Mouse (Mus musculus) cerebellum, adult 9-11 months (tissue): ENCODE data around the gene Lrrc74a.
A peak's percentile ranks its signal among the peaks of the same experiment; 100 is the strongest.

ENCODE experiments used
- DNase-seq: peaks from one replicate; pipeline ENCODE4 v3.0.0; 2022

The Lrrc74a gene

DNA sequence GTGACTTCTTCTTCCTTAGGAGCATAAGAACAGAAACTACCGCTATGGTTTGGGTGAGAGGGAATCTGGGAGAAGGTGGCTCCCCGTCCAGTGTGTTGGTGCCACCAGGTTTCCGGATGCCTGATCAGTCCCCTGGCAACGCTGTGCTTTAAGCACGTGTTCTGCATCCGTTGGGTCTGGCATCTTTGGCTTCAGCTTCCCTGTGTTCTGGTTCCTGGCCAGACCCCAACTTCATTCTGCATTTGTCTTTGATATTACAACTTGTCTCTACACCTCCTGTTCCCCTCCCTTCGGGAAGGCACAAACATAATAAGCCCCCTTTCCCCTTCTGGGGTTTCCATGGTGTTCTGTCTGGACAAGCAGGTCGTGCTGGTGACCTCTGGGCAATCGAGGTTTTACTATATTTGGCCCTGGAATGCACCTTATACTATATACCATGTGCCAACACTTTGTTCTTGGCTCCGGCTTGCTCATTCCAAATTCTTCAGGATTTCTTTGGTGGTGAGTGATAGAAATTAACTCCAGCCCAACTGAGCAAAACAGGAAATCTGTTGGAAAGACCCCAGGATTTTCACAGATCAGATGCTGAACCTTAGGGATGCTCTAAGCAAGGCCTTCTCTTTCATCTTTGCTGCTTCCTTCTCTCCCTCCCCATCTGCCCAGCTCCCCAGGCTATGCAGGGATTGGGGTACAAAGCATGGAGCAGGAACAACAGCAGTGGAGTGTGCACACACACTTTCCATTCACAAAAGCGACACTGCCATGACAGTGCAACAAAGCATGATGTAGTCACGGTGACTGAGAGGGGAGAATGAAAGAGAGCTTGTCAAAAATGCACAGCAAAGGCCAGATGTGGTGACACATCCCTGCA, 52.2 kb downstream of the Lrrc74a start:
- peak; percentile 43 for DNase-seq

DNA sequence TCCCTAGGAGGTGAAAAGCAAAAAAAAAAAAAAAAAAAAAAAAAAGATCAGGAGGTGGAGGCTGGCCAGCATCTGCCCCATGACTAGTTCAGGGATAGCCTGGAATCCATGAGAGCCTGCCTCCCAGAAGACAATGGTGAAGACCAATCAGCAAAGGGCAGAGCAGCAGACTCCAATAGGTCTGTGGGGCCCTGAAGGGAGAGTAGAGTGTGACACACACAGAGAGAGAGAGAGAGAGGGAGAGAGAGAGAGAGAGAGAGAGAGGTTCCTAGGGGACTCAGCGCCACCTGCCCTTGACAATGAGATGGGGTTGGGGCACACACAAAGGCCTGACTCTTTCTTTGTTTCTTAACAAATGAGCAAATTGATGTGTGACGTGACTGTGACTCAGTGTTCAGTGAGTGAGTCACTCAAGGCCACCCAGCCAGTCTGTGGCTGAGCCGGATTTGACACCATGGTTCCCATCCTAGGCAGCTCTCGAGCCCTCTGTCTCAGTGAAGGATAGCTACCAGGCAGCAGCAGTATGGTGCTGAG, 52.9 kb downstream of the Lrrc74a start:
- no peak for DNase-seq

DNA sequence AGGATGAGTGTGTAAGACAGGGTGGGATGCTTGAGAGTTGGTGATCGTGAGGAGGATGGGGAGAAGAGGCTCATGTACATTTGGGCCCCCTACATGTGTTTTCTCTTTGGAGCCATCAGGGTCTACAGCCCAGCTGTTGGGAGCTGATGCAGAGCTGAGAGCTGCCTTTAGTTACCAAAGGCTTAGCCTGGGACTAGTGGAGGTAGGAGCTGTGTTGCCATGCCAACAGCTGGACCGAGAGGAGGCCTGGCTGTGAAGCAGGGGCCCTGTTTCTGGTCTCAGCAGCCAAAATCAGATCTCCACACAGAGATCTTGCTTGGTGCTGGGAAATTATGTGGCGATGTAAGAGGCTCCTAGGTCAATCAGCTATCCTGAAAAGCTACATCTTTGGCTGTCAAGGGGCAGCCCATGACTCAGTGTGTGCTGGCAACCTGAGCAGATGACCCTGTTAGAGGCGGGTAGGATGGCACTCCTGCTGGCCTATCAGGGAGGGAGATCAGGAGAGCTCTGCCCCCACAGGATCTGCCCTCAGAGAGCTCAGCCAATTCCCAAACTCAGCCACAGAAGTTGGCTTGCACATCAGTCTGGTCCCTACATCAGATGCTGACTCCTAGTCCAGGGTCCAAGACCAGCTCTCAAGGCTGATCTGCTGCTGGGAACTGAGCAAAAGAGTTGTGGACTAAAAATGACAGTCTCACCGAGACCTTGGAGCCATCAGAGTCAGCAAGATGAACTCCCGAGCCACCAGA, 56.1 kb downstream of the Lrrc74a start:
- no peak for DNase-seq

DNA sequence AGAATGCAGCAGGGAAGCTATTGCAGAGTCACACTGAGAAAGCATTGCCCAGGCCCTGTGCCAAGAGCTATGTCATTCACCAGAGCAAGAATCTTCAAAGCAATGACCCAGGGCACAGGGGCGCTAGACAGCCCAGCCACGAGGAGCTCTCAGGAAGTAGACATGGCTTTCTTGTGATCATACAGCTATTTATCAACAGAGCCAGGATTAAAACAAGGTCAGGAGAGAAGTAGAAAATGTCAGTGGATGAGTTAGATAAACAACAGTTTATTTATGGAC, 56.6 kb downstream of the Lrrc74a start:
- peak; percentile 58 for DNase-seq

DNA sequence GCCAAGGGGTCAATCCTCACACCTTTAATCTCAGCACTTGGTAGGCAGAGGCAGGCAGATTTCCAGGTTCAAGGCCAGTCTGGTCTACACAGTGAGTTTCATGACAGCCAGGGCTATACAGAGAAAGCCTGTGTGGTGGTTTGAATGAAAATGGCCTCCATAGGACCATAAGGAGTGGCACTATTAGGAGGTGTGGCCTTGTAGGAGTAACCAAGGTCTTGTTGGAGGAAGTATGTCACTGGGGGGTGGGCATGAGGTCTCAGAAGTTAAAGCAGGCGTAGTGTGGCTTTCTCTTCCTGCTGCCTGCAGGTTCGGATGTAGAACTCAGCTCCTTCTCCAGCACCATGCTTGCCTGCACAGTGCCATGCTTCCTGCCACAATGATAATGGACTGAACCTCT, 57.8 kb downstream of the Lrrc74a start:
- DNase-seq = peak; percentile 11

DNA sequence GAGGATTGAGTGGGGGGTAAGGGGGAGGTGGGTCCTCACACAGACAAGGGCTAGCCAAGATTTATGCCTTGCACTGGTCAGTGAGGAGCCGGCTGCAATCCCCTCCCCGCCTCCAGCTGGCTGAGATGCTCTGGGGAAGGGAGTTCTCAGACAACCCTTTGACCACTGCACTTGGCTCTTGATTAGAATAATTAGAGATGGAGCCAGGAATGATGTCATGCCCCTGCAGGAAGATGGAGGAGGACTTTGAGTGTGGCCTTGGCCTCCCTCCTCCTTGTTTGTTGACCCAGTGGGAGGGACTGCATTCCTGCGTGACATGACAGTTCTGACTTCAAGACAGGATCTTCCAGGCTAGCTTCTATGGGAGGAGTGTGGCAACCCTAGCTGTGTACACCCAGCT, 59.7 kb downstream of the Lrrc74a start:
- DNase-seq = peak; percentile 57

DNA sequence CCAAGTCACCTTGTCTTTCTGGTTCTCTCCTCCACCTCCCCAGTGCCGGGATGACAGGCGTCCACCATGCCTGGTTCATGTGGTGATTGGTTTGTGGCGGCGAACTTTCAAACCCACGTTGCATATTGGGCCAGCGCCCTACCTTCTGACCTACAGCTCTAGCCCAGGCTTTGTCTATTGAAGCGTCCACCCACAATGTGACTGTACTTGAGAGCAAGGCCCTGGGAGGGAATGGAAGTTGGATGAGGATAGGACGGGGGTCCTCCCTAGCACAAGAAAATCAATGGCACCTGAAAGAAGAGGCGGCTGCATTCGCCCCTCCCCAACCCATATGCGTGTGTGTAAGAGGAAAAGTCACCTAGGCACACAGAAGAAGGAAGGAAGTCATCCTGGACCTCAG, 60.2 kb downstream of the Lrrc74a start:
- peak; percentile 37 for DNase-seq

DNA sequence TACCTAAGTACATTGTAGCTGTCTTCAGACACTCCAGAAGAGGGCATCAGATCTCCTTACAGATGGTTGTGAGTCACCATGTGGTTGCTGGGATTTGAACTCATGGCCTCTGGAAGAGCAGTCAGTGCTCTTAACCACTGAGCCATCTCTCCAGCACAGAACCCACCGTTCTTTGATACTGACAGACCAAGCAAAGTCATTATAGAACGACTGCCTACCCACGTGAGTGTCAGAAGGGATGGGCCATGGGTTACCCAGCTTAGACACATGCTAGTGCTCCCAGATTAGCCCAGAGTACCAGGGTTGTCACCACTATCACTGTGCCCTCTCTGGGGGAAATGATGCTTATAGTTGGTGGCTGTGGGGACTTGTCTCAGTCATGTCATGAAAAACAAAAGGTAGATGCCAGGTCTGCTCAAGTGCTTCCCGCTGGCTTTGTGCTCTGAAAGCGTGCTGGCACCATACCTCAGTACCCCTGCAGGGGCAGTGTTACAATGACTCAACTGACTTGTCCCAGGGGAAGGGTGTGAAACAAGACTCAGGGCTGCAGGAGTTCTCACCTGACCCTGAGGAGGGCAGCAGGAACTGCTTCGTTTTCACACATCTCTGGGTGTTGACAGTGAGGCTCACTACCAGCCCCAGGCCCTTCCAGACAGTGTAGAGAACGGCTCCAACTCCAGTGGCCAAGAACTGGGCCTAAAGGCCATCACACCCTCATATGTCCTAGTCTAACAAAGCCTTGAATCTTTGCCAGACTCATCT, 61.1 kb downstream of the Lrrc74a start:
- DNase-seq = no peak

DNA sequence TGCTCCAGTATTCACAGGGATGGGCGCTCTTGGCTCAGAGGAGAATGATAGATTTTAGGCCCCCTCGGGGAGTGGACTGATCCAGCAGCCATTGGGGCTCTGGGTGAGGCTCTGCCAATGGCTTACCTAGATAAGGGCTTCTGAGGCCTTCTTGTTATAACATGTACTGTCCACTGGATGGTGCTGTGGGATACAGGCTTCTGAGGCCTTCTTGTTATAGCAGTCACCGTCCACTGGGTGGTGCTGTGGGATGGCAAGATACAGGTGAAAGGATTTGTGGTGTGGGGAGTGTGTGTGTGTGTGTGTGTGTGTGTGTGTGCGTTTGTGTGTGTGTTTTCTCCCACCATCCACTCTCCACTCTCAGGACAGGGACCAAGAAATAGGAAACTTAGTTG, 61.7 kb downstream of the Lrrc74a start:
- DNase-seq = peak; percentile 89

DNA sequence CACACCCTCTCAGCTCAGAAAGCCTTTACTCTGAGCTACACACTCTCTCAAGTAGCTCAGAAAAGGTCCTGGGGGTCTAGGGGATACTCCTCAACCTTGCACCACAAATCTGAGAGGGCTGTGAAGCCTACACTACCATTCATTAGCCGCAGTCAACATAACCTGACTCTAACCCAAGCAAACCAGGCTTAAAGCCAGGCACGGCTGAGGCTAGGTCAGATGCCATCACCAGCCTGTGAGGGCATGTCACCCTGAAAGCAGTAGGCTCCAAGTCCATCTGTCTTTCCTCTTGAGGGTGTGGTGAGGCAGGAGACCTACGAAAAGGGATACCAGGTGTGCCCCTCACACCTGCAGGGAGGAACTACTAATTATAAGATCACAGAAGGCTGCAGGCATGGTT, 62.2 kb downstream of the Lrrc74a start:
- peak; percentile 60 for DNase-seq

DNA sequence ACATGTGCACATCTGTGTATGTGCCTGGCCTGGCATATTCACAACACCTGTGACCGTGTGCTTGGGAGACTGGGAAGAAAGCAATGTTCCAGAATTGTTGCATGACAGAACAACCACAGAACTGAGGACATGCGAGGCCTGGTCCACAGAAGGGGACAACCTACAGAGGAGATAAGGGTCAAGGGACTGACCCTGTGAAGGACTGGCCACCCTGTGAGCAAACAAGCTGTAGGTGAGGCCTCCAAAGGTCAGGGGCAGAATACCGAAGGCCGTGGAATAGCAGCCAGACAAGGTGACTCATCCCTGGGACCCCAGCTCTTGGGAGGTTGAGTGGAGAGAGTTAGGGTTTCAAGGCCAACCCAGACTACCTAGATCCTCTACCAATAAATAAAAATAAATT, 63.6 kb downstream of the Lrrc74a start:
- peak; percentile 48 for DNase-seq

DNA sequence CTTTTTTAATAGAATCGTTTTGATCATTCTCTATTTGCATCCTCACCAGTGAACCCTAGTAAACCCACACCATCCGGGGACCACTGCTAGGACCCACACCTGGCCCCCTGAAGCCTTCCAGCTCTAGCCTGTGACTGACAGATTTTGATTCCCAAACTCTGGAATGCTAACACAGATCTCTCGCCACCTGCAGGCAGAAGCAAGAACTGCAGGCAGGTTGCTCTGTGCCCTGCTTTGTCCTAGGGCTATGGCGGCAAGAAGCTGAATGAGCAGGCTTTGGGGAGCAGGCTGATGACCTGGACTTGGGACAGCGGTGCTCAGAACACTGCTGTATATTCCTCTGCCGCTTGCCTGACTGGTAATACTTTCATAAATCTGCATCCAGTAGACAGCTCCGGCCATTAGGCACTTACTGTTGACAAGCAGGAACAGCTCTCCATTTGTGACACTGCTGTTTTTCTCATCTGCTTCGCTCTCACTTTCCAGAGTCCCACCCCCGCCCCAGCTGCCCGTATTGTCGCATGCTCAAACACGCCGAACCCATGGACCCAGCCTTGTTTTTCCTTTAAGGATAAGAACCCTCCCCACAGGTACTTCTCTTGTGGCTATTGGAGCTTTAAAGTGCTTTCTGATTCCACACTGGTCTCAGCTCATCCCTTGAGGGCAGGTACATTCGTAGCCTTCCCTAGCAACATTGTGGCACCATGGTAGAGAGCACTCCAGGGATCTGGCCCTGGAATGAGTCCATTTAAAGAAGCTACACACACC, 64.8 kb downstream of the Lrrc74a start:
- DNase-seq = peak; percentile 89

DNA sequence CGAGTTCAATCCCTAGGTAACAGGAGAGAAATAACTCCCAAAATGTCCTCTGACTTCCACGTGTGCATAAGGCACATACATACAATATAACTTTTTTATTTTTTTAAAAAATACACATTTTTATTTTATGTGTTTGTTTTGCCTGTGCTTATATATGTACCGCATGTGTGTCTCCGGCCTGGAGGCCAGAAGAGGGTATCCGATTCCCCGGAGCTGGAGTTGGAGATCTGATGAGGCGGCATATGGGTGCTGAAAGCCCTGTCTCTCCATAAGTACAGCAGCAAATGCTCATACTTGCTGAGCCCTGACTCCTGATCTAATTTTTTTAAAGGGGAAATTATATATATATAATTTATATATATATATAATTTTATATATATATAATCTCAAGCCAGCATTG, 65.6 kb downstream of the Lrrc74a start:
- DNase-seq = peak; percentile 52

DNA sequence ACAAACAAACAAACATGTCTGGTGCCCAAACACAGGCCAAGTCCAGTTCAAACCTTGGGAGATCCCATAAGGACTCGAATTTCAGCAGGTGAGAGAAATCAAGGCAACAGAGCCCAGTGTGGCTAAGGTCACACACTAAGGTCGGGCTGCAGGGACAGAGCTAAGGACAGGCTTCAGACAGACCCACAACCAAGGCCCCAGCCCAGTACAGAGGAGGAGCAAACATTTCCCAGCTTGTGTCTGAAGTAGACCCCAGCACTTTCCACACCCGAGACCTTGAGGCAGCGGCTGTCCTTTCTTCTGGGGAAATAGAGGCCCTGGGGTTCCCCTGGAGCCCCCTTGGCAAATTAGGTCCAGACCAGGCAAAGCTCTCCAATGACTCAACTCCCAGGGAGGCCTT, 66.2 kb downstream of the Lrrc74a start:
- DNase-seq = peak; percentile 72

DNA sequence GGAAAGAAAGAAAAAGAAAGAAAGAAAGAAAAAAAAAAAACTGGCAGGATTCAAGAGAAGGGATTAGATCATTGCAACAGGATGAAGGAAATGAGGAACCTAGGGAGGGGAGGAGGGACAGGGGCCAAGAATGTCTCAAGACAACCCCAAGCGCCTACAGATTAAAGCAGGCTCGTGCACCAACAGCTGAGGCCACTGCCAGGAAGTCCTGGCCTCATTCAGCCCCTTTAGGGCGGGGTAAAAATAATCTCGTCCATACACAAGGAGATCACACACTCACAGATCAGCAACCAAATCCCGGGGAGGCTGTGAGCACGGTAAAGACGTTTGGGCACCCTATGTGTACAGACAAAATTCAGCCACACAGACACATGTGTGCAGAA, 66.6 kb downstream of the Lrrc74a start:
- DNase-seq = no peak

DNA sequence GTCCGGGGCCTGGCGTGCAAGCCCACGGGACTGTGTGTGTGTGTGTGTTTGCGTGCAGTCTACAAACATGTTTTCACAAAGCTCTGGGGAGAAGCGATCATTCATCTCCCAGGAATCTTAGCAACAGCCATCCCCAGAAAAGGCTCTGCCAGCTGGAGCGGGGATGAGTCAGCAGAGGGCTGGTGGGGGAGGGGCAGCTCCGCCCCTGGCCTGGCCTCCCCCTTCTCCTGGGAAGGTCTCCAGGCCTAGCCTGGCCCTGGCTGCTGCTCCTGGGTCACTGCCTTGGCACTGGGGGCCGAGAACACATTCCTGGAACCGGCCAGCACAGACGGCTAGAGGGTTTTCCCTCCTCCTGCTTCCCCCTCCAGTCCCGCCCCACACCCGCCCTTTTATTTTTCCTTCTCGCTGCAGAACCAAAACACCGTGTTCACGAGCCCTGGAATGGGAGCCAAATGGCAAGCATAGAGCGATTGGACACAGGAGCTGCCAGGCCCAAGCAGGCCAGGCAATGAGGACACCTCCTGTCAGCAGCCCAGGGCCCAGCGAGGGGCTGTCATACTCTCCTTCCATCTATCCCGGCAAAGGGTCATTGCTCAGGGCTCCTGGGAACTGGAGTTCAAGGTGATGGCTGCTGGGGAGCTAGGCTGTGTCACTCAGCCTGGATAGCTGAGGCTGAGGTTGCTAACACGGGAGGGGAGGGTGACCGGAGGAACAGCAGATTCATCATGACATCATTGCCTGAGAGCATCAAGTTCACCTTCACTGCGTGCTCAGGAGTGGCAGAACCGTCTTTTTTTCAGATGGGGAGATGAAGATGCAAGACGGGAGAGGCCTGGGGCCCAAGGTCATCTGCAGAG, 67.2 kb downstream of the Lrrc74a start:
- peak; percentile 99 for DNase-seq

DNA sequence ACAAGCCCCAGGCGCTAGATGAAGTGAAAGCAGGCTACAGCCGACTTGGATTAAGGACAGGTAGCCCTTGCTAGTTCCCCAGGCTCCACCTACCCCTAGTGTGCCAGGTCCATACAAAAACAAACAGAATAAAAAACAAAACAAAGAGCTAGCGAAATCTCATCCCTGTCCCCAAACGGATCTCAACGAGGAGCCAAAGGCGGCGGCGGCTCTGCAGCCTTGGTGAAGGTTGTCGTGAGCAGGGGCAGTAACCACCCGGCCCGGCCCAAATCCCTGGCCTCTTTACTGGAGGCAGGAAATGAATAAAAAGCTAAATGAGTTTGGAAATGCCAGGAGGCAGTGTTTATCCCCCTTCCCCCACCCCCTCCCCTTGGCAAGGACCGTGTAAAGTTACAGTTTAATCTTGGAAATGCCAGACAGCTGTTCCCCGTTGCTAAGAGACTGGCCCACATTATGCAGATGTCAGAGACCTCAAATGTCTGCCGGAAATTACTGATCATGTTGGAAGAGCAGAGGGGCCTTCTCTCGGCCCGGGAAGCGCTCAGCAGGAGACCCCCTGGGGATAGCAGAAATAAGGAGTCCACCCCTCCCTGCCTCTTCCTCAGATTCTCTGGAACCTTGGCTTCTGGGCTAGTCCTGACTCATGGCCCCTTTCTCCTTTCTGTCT, 68.0 kb downstream of the Lrrc74a start:
- peak; percentile 77 for DNase-seq

DNA sequence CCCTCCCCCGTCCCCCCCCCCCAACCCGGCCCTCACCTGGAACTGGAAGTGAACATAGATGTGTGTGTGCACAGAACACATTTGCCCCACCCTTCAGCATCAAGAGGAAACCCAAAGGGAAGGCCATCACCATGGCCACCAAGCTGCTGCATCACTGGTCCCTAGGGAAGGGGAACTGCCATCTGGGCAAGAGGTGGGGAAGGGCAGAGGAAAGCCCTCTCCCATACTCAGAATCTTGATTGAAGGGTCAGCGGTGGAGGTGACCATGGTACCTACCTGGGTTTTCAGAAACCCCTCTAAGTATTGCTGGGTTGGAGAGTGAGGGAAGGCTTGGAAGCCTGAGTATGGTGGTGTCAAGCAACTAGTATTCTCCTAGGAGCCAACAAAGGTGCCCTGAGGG, 68.7 kb downstream of the Lrrc74a start:
- peak; percentile 61 for DNase-seq

DNA sequence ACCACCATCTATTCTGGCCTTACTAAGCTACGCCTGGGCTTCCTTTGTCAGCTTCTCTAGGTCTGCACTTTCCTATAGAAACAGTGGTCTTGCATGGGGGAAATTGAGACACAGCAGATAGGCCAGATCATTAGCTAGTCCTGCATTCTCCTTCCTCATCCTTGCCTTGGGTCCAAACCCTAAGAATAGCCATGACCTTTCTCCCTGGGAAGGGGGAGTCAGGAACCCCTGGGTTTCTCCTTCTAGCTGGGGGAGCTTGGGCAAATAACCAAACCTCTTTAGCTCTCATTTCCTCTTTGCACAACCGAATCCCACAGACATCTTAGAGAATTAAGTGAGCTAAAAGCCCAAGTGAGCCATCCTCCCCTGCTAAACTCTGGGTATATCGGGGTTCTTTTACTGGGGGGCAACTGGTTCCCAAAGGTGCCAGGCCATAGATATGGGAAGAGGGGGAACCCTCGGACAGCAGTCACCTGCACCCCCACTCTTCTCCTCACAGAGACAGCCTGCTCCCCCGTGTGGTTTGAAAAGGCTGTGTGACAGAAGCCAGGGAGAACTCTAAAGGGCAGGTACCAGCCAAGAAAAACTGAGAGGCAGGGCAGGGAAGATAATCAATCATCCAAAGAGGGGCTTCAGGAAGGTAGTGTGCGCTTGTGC, 69.6 kb downstream of the Lrrc74a start:
- peak; percentile 69 for DNase-seq

DNA sequence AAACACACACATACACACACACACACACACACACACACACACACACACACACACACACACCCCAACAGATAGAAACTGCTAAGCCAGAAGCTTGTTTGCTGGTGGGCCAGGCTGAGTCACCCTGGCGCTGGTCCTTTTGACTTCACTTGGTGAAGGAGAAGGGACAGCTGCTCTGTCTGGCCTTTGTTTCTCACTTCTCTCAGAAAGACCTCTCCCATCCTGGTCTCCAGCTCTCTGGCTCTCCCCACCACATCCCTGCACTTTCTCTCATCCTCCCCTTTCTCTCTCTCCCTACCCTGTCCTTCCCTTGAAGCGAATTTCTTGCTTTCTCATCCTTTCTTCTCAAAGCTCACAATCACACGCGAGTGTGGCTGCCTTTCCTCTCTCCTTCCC, 70.1 kb downstream of the Lrrc74a start:
- peak; percentile 41 for DNase-seq

DNA sequence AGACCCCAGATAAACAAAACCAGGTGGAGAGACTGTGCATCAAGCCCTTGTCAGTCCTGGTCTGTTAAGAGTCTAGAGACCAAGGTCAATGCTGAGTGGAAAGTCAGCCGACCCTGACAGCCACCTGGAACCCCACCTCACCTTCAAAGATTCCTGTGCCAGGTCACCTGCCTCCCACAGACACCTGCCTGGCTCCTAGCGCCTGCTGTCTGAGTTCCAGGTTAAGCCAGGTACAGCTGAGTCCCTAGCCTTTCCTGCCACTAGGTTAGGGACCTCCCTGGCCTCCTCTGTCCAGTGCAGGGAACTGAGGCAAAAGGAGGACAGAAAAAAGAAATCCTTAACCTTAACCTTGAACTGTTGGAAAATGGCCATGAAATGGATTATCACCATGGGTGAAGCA, 70.7 kb downstream of the Lrrc74a start:
- peak; percentile 63 for DNase-seq
